Mouse (Mus musculus) hematopoietic stem cell, adult 5-6 weeks (primary cell): ENCODE results near the gene Ap3b1. TPM values are rescaled to one million over a fixed set of nuclear protein-coding genes. Genes with fewer than 3 reads are reported as not detected.

Experiments used
- ATAC-seq, 2 experiments: fragments of 125-278 bp in 1 of 2; replicated peaks in 1 of 2; 2 replicates each; pipeline ENCODE4 v1.8.0; 2016 to 2017; ENCODE audit warnings: inconsistent platforms in 2 of 2, mild to moderate bottlenecking in 2 of 2, moderate number of reproducible peaks in 2 of 2, low read depth in 1 of 2, moderate TSS enrichment in 1 of 2; ENCODE audit not compliant: low FRiP score in 2 of 2, poor library complexity in 2 of 2, severe bottlenecking in 2 of 2, insufficient read depth in 1 of 2, low TSS enrichment in 1 of 2
- total RNA-seq: library from RNA; stranded (forward); fragments of 172-1452, 232-1000 nt; gene quantifications from 2 replicates; pipeline ENCODE4 v1.2.3, GENCODE M21; 2017

Gene Ap3b1
- total RNA-seq, 1 experiment from 2014 or later = 107 TPM

GRCm38 (mm10) chr13:94549580-94549979, 190.8 kb downstream of the Ap3b1 start:
- ATAC-seq = no peak

GRCm38 (mm10) chr13:94550037-94550436, 191.3 kb downstream of the Ap3b1 start:
- ATAC-seq = no peak

- peak; percentile 56 to 74; a peak in 3 of 4 replicates for ATAC-seq
Measured at GRCm38 (mm10) chr13:94560011-94560410, 201.3 kb downstream of the Ap3b1 start.

GRCm38 (mm10) chr13:94560878-94561277, 202.1 kb downstream of the Ap3b1 start:
- ATAC-seq = no peak

- ATAC-seq = no peak
Measured at GRCm38 (mm10) chr13:94562652-94563339, 204.0 kb downstream of the Ap3b1 start.

GRCm38 (mm10) chr13:94563836-94564235, 205.1 kb downstream of the Ap3b1 start:
- ATAC-seq = no peak

GRCm38 (mm10) chr13:94564351-94564994, 205.7 kb downstream of the Ap3b1 start:
- ATAC-seq = no peak

GRCm38 (mm10) chr13:94565176-94565575, 206.4 kb downstream of the Ap3b1 start:
- no peak for ATAC-seq

- ATAC-seq = no peak
Measured at GRCm38 (mm10) chr13:94565616-94566015, 206.9 kb downstream of the Ap3b1 start.

- ATAC-seq = no peak
Measured at GRCm38 (mm10) chr13:94567739-94568138, 209.0 kb downstream of the Ap3b1 start.

GRCm38 (mm10) chr13:94571001-94571400, 212.2 kb downstream of the Ap3b1 start:
- ATAC-seq = no peak

- ATAC-seq = no peak
Measured at GRCm38 (mm10) chr13:94573356-94573755, 214.6 kb downstream of the Ap3b1 start.

GRCm38 (mm10) chr13:94573833-94574232, 215.1 kb downstream of the Ap3b1 start:
- no peak for ATAC-seq

GRCm38 (mm10) chr13:94575607-94576398, 217.0 kb downstream of the Ap3b1 start:
- ATAC-seq = no peak

- ATAC-seq = no peak
Measured at GRCm38 (mm10) chr13:94576399-94577176, 217.8 kb downstream of the Ap3b1 start.

- ATAC-seq = no peak
Measured at GRCm38 (mm10) chr13:94577177-94577540, 218.4 kb downstream of the Ap3b1 start.

GRCm38 (mm10) chr13:94595289-94595688, 236.5 kb downstream of the Ap3b1 start:
- ATAC-seq = no peak
